Mouse (Mus musculus) urinary bladder, adult 2 months (tissue): ENCODE data around the gene Dusp12. TPM values are rescaled to one million over a fixed set of nuclear protein-coding genes. Genes with fewer than 3 reads are reported as not detected.
A peak's percentile ranks its signal among the peaks of the same experiment; 100 is the strongest.

ENCODE experiments used
- DNase-seq: peaks from one replicate; pipeline ENCODE4 v3.0.0; 2022; ENCODE audit warnings: low spot score
- polyA plus RNA-seq: library from polyadenylated mRNA; depleted of rRNA; stranded (reverse); fragments of >200 nt; gene quantifications from 2 replicates; pipeline ENCODE4 v1.2.3, GENCODE M21; 2012; rRNA removed

The Dusp12 gene
- 25.4 and 29.1 TPM in 2 replicates for polyA plus RNA-seq

DNA sequence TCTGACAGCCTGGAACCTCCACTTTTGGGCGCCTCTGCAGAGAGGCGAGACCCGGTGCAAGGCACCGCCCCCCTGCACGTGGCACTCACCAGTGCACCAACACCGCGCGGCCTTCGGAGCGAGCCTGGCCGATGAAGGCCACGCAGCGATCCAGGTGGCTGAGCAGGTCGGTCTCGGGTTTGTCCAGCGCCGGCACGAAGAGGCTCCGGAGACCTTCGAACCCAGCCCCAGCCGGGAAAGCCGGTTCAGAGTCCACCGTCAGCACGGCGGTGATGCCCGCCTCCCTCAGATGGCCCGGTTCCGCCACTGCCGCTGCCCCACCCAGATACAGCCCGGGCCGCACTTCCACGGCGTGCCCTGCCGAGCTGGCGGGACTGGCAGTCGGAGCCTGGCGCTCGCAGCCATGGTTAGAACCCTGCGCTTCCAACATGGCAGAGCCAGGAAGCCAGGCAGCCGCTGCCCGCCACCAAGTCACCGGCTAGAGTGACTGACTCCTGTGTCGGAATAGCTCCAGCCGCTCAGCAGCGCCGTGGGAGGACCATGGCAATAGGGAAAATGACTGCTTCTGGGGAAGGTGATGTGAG, at the start of gene Dusp12, which contains the start of gene Gm26620:
Gene Dusp12, minus strand, starts transcription at position 563 of the 584 bp plus-strand sequence.
Gene Gm26620, plus strand, starts transcription at position 88 of the 584 bp plus-strand sequence.
- peak; percentile 74 for DNase-seq

DNA sequence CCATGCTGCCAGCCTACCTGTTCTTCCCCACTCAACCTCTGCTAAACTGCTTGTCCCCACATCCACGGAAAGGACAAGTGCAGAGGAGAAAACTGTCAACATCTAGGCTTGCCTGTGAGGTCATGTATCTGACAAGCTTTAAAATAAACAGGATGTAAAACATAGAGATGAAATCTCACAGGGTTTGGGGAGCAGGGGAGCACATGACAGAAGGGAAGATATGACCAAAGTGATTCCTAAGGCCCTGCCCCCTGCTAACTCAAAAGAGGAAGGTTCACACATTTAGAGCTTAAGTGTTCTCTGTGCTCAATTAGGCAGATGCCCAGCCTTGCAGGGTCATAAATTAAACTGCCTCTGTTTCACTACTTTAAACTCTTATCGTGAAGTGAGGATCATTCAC, 49.0 kb upstream of the Dusp12 start:
- DNase-seq: no peak

DNA sequence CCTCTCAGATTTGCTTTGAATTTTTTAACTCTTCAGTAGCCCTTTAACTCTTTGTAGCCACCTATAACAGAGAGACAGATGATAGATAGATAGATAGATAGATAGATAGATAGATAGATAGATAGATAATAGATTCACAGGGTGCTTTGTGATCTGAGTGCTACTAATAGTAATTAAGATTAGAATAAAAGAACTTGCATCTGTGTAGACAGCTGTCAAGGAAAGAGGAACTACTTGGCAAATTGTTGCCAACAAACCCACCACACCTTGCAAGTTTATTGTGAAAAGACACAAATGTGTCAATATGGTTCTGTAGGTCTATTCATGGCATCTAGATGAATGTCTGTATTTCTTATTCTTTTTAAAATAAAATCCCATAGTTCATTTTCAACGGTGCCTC, 48.6 kb upstream of the Dusp12 start:
- no peak for DNase-seq

GRCm38 (mm10) chr1:170933386-170933920, 48.1 kb upstream of the Dusp12 start:
- no peak for DNase-seq

DNA sequence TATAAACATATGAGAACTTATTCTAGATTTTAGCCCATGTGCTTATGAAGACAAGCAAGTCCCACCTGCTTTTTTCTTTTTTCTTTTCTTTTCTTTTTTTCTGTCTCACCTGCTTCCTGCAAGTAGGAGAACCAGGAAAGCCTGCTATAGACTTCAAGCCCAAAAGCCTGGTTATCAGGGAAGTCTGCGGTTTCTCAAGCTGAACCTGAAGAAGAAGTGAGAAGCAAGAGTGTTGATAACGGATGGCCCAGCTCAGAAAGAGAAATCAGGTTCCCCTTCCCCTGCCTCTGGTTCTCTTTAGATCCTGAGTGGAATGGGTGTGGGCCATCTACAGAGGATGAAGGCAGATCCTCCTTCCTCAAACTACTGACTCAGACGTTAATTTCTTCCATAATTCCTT, 46.7 kb upstream of the Dusp12 start:
- no peak for DNase-seq

GRCm38 (mm10) chr1:170929245-170929644, 43.9 kb upstream of the Dusp12 start:
- DNase-seq: no peak

GRCm38 (mm10) chr1:170928467-170928866, 43.1 kb upstream of the Dusp12 start:
- no peak for DNase-seq

- no peak for DNase-seq
Observed at GRCm38 (mm10) chr1:170927378-170927777, 42.0 kb upstream of the Dusp12 start, which contains the start of gene Fcrla. Fcrla (minus strand) TSS chr1:170927583.

- DNase-seq: no peak
Observed at GRCm38 (mm10) chr1:170926941-170927340, 41.6 kb upstream of the Dusp12 start.

DNA sequence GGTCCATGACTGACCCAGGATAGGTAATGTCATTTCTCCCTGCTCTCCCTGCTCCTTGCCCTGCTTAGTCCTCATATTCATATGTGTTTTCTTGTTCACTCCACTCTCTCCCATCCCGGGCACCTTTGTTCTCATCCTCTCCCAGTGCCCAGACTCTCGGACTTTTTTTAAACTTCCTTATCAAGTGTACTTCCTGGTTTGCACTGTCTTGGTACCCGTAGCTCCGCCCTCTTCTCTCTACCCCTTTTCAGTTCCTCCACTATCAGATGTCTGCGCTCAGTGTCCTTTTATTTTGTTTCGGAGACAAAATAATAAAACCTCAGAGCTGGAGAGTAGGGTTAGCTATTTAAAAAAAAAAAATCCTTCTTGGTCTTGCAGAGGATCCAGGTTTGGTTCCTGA, 39.1 kb upstream of the Dusp12 start:
- DNase-seq: no peak

- DNase-seq: no peak
Observed at GRCm38 (mm10) chr1:170919308-170919707, 34.0 kb upstream of the Dusp12 start.

- DNase-seq: no peak
Observed at GRCm38 (mm10) chr1:170915657-170916056, 30.3 kb upstream of the Dusp12 start.

GRCm38 (mm10) chr1:170912891-170913615, 27.7 kb upstream of the Dusp12 start, which contains the start of gene Fcrlb:
Fcrlb (minus strand) TSS chr1:170912941.
- DNase-seq: no peak

GRCm38 (mm10) chr1:170911907-170912660, 26.7 kb upstream of the Dusp12 start:
- DNase-seq: no peak

DNA sequence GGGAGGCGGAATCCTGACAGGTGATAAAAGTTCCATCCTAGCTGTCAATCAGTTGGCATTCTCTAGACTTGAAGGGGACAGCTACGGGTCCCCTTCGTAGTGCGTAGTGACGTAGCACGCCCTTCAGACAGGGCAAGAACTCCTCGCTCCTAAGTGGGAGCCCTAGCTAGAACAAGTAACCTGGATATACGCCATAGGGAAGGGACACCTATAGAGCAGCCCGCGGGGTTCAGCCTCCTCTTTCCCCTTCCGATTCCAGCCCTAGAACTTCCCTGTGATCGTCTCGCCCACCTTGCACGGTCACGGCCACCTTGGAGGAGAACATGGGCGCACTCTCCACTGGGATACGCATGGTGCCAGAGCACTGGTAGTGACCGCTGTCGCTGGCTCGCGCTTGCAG, 23.0 kb upstream of the Dusp12 start:
- no peak for DNase-seq

DNA sequence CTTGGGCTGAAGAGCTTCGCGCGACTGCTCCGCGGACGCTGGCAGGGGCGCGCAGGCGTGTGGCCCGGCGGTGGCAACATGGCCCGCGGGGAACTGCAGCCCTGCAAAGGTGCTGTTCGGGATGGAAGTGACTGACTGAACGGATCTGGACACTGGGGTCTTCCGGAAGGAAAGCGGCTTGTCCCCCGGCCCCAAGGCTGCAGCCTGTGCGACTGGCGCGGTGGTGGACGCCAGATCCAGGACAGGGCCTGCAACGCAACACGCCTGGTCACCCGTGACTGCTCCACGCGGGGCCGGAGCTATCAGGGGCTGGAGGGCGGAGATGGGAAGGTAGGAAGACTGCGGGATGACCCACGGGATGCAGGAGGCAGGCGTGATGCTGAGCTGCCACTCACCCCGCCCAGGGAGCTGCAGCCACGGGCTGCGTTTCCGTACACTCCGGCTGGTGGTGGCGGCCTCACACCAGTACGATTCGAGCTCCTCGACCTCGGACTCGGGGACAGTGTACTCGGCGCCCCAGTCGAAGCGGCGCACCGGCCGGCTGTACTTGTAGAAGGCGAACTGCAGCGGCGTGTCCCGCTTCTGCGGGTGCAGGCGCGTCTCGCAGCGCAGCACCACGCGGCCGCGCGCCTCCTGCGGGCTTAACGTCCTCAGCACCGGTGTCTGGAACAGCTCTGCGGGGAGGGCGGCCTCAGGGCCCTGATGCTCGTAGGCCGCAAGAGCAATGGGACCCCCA, 22.3 kb upstream of the Dusp12 start:
- DNase-seq: no peak

- DNase-seq: no peak
Observed at GRCm38 (mm10) chr1:170907111-170907455, 21.7 kb upstream of the Dusp12 start.

GRCm38 (mm10) chr1:170903485-170903884, 18.1 kb upstream of the Dusp12 start:
- DNase-seq: no peak

- peak; percentile 66 for DNase-seq
Observed at GRCm38 (mm10) chr1:170901536-170902238, 16.3 kb upstream of the Dusp12 start.

DNA sequence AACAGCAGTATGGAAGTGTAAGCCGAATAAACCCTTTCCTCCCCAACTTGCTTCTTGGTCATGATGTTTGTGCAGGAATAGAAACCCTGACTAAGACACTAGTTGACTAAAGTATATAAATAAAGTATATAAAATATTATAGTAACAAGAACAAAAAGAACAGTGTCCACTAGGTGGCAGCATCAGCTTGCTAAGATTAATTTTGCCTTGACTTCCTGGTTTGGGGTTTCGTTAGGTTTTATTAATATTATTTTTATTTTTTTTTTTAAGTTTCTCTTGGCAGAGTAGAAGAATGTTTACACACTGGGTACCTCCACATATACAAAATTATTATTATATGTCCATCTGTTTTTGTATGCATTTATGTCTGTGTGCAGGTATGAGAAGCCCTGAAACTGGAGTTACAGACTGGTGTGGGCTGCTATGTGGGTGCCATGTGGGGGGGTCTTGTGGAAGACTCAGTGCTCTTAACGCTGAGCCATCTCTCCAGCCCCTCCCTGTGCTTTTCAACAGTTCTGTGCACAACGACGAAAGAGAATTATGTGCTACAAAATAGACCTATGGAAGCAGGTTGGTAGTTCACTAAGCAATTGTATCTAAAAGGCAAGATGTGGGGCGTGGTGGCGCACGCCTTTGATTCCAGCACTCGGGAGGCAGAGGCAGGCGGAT, 15.6 kb upstream of the Dusp12 start:
- no peak for DNase-seq
